Mouse (Mus musculus): ENCODE measurements at regions not wholly inside any gene's neighbourhood (a gene's known extent, or its start where the extent isn't known, plus 50 kb on each side); places are given as distances from the start of the nearest gene placed in this dataset.
A peak's percentile ranks its signal among the peaks of the same experiment; 100 is the strongest.

DNA sequence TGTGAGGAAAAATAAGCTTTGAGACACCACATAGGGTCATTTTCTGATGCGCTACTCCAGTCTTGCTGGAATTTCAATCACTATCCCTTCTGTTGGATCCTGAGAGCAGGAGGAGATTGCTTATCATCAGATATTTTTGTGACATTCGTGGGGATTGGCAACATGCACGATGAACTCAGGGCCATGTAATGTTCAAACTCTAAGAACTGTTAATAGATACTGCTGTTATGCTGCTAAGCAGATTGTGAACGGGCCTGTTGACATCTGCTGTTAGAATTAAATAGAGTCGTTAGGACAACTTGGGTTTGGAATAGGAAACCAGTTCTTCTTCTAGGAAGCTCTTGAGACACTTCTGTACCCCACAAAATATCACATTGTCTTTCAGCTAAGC is 876.9 kb downstream of the Epha4 start:
- Histone ChIP-seq H3K9me3 (replicated peaks; ENCODE audit: low read length) (no peaks in the 10 kb centered on the region), H3K27ac (ENCODE audit: insufficient read depth, low read depth) (no peak overlapping the region), H3K9ac (ENCODE audit: insufficient read depth, low read depth) (no peak overlapping the region), H3K4me2 (ENCODE audit: insufficient read depth, low read depth, poor library complexity, severe bottlenecking) (no peak overlapping the region), H3K4me1 (ENCODE audit: control insufficient read depth in 1 of 2, insufficient read depth in 2 of 2) (no peaks in the 10 kb centered on the region), H3K36me3 (replicated peaks in 1 of 2; ENCODE audit: control insufficient read depth in 1 of 2, insufficient read depth in 1 of 2, low read length in 1 of 2) (no peaks in the 10 kb centered on the region), H3K27me3 (replicated peaks) (no peaks in the 10 kb centered on the region), H3K79me2 (replicated peaks; ENCODE audit: control insufficient read depth, extremely low read depth, insufficient read depth, poor library complexity, severe bottlenecking) (no peaks in the 10 kb centered on the region), H3K4me3 (replicated peaks in 1 of 3; ENCODE audit: low read depth in 2 of 3, low read length in 2 of 3, poor library complexity in 1 of 3) (no peak overlapping the region)
- in situ Hi-C loops (cut with MboI; ENCODE audit: low pct_ligation_motif_present, low pct_unique_long_range_greater_than_20kb, low sequenced_read_pairs): no loop called here
- dilution Hi-C loops (cut with MboI; ENCODE audit: extremely low pct_ligation_motif_present, extremely low pct_unique_long_range_greater_than_20kb, low sequenced_read_pairs): no loop called here
- DNase-seq (ENCODE audit: extremely low read depth): no peak
- TF ChIP-seq JUN (IDR thresholded peaks at IDR 0.05; ENCODE audit: insufficient read depth, low read depth, low read length) (no peak), RCOR1 (conservative IDR thresholded peaks at IDR 0.05; ENCODE audit: low read depth, low read length) (no peak), USF2 (conservative IDR thresholded peaks at IDR 0.05; ENCODE audit: low read depth, low read length) (no peak)

DNA sequence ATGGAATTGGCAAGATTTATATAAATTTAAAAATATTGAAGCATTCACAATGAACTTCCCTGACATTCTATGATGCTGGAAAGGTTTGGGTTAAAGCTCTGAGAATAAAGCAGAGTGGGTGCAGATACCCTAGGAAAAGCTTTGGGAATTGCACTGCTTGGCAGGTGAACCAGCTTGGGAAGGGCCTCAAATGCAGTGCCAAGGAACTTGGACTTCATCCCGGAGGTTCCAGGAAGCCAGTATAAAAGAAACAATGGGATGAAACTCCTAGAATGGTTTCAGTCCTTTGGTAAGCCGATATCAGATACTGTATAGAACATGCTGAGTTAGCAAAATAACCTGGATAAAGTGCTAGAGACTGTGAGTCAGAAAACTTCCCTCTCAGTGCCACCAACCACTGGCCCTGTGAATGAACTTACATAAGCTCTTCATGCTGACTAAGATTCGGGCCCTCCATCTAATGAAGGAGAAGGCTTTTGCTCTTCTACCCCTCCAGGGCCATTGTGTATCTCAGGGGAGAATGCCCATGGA is 873.6 kb downstream of the Epha4 start:
- TF ChIP-seq CTCF (conservative IDR thresholded peaks at IDR 0.05 in 1 of 2, IDR thresholded peaks at IDR 0.05 in 1 of 2; ENCODE audit: low read depth in 2 of 2, low read length in 2 of 2): no peak
- TF ChIP-seq MAFK (IDR thresholded peaks at IDR 0.05; ENCODE audit: insufficient replicate concordance, low read length): peak; percentile 79
- no peak overlapping the region for H3K4me2 ChIP-seq (ENCODE audit: insufficient read depth, low read depth, poor library complexity, severe bottlenecking)
- H3K36me3 ChIP-seq (replicated peaks in 1 of 2; ENCODE audit: control insufficient read depth in 1 of 2, insufficient read depth in 1 of 2, low read length in 1 of 2): no peaks in the 10 kb centered on the region
- no peaks in the 10 kb centered on the region for H3K9me3 ChIP-seq (replicated peaks; ENCODE audit: low read length)
- in situ Hi-C loops (cut with MboI; ENCODE audit: low pct_ligation_motif_present, low pct_unique_long_range_greater_than_20kb, low sequenced_read_pairs) (no loop called here), dilution Hi-C loops (cut with MboI; ENCODE audit: extremely low pct_ligation_motif_present, extremely low pct_unique_long_range_greater_than_20kb, low sequenced_read_pairs) (no loop called here)
- no peak overlapping the region for H3K27ac ChIP-seq (ENCODE audit: insufficient read depth, low read depth)
- no peak for DNase-seq (ENCODE audit: extremely low read depth)
- H3K4me3 ChIP-seq (replicated peaks in 1 of 3; ENCODE audit: low read depth in 2 of 3, low read length in 2 of 3, poor library complexity in 1 of 3): no peak overlapping the region
- no peaks in the 10 kb centered on the region for H3K4me1 ChIP-seq (ENCODE audit: control insufficient read depth in 1 of 2, insufficient read depth in 2 of 2)
- no peak overlapping the region for H3K9ac ChIP-seq (ENCODE audit: insufficient read depth, low read depth)
- H3K27me3 ChIP-seq (replicated peaks): no peaks in the 10 kb centered on the region
- no peaks in the 10 kb centered on the region for H3K79me2 ChIP-seq (replicated peaks; ENCODE audit: control insufficient read depth, extremely low read depth, insufficient read depth, poor library complexity, severe bottlenecking)

DNA sequence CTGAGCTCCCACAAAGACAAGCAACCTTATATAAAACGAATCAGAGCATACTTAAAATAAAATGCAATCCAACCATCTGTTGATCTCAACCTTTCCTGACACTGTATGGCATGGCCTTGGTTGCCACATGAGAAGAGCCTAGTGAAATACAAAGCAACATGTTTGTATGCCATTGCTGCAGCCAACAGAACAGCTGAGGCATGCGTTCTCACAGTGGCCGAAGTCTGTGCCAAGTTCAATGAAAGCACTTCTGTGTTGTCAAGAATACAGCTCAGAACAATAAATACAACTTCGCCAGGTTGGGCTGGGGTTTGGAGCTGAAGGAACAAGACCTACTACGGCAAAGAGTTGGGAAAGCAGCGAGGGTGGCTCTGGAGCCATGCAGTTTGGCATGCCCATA is 872.2 kb downstream of the Epha4 start:
- Histone ChIP-seq H3K27me3 (replicated peaks) (no peaks in the 10 kb centered on the region), H3K4me3 (replicated peaks in 1 of 3; ENCODE audit: low read depth in 2 of 3, low read length in 2 of 3, poor library complexity in 1 of 3) (no peak overlapping the region), H3K9me3 (replicated peaks; ENCODE audit: low read length) (no peaks in the 10 kb centered on the region), H3K36me3 (replicated peaks in 1 of 2; ENCODE audit: control insufficient read depth in 1 of 2, insufficient read depth in 1 of 2, low read length in 1 of 2) (no peaks in the 10 kb centered on the region), H3K27ac (ENCODE audit: insufficient read depth, low read depth) (no peak overlapping the region), H3K4me1 (ENCODE audit: control insufficient read depth in 1 of 2, insufficient read depth in 2 of 2) (no peaks in the 10 kb centered on the region), H3K9ac (ENCODE audit: insufficient read depth, low read depth) (no peak overlapping the region), H3K79me2 (replicated peaks; ENCODE audit: control insufficient read depth, extremely low read depth, insufficient read depth, poor library complexity, severe bottlenecking) (no peaks in the 10 kb centered on the region), H3K4me2 (ENCODE audit: insufficient read depth, low read depth, poor library complexity, severe bottlenecking) (no peak overlapping the region)
- no peak for DNase-seq (ENCODE audit: extremely low read depth)
- TF ChIP-seq JUND (conservative IDR thresholded peaks at IDR 0.05; ENCODE audit: low read depth, low read length) (no peak), POLR2AphosphoS2 (IDR thresholded peaks at IDR 0.05; ENCODE audit: low read depth, low read length) (no peak), GABPA (IDR thresholded peaks at IDR 0.05; ENCODE audit: insufficient replicate concordance, low read depth, low read length) (no peak), TCF12 (IDR thresholded peaks at IDR 0.05; ENCODE audit: low read depth, low read length) (no peak), MAFK (IDR thresholded peaks at IDR 0.05; ENCODE audit: insufficient replicate concordance, low read length) (no peak)
- dilution Hi-C loops (cut with MboI; ENCODE audit: extremely low pct_ligation_motif_present, extremely low pct_unique_long_range_greater_than_20kb, low sequenced_read_pairs) (no loop called here), in situ Hi-C loops (cut with MboI; ENCODE audit: low pct_ligation_motif_present, low pct_unique_long_range_greater_than_20kb, low sequenced_read_pairs) (no loop called here)

Data from CH12.LX (cell line).